Comparison of ENCODE assay signal across 8 mouse cellular contexts in the genomic region with DNA sequence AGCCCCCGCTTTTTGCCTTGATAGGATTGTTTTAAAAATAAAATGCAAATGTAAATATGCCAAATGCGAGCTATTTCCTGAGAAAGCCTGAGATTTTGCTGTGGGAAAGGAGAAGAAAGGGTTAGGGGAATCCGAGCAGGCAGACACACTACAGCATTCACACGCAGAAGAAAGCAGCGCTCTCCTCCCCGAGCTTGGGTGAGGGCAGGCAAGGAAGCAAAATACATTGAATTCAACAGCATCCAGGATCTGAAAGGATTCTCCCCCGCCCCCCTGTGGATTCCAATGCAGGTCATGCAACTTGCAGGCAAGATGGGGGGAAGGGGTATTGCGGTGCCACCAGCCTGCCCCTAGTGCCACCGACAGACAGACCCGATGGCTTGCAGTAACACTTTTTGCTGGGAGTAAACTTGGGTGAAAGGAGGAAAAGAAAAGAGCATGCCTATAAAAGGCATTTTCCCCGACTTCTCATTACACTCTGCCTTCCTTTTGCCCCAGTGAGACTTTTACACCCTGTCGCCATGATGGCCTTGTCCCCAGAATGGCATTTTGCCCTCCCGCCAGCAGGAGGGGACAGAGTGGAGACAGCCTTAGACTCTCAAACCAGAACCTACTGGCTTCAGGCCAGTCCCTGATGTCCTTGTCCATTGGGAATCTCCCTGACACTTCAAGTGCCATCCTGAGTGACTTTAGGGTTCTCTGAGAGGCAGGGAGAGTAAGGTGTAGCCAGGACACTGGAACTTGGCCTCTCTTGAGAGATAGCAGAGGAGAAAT.
A peak's percentile ranks its signal among the peaks of the same experiment; 100 is the strongest.
DNase-seq lines count a peak whose midpoint lies in the region; ATAC-seq and TF ChIP-seq lines count a peak whose summit lies in the region.
"Had no signal": no experiment of that assay in that cellular context is flagged by ENCODE, and none has a peak within 500 bp of the region (broad histone marks: within the 10 kb centered on the region; RNA-seq: fewer than 3 reads in every experiment).

No protein-coding gene starts in this region.

- peak overlapping the region; percentile 89; the same call in 1 of the 2 replicates for H3K4me2 ChIP-seq in lung, embryonic 14.5 days
- peak overlapping the region; percentile 85 for H3K4me2 ChIP-seq in hindbrain, embryonic 14.5 days (replicated peaks)
- peak overlapping the region; percentile 72 for H3K4me2 ChIP-seq in midbrain, embryonic 16.5 days (ENCODE audit: low read length)

- no peak overlapping the region for H3K27ac ChIP-seq in lung, embryonic 14.5 days (ENCODE audit: low read depth)
- H3K27ac ChIP-seq in hindbrain, embryonic 14.5 days, result peak overlapping the region; percentile 87
- H3K27ac ChIP-seq in midbrain, embryonic 16.5 days (ENCODE audit: low read length), result peak overlapping the region; percentile 92

- TF ChIP-seq CTCF in lung, embryonic 14.5 days (IDR thresholded peaks at IDR 0.05; ENCODE audit: low read depth), result peak; percentile 53

- no peak for ATAC-seq in lung, embryonic 14.5 days (ENCODE audit: insufficient read depth)
- no peak; the same call in 1 of the 2 replicates for ATAC-seq in hindbrain, embryonic 14.5 days (ENCODE audit: low FRiP score)
- ATAC-seq in midbrain, embryonic 16.5 days, result no peak; the same call in 1 of the 2 replicates

- peak overlapping the region; percentile 41; the same call in 1 of the 2 replicates for H3K4me3 ChIP-seq in lung, embryonic 14.5 days (ENCODE audit: low read depth, low read length)
- H3K4me3 ChIP-seq in hindbrain, embryonic 14.5 days (replicated peaks; ENCODE audit: low read length), result peak overlapping the region; percentile 70
- peak overlapping the region; percentile 56 for H3K4me3 ChIP-seq in midbrain, embryonic 16.5 days (ENCODE audit: low read depth, low read length)
- H3K4me3 ChIP-seq: erythroblast, embryonic 14.5 days had no signal

- H3K4me1 ChIP-seq in lung, embryonic 14.5 days (ENCODE audit: insufficient read depth), result no peaks in the 10 kb centered on the region
- peaks cover 8% of the 10 kb centered on the region for H3K4me1 ChIP-seq in hindbrain, embryonic 14.5 days (replicated peaks; ENCODE audit: control insufficient read depth, insufficient read depth, low read length)
- H3K4me1 ChIP-seq in midbrain, embryonic 16.5 days (ENCODE audit: control insufficient read depth, insufficient read depth, low read length), result peaks cover 15% of the 10 kb centered on the region

- WGBS in lung, embryonic 14.5 days, result 3% methylated on average over 13 of the region's 13 CpGs
- WGBS in hindbrain, embryonic 14.5 days, result 4% methylated on average over 13 of the region's 13 CpGs
- WGBS in midbrain, embryonic 16.5 days, result 3% methylated on average over 13 of the region's 13 CpGs

- no peak overlapping the region for H3K9ac ChIP-seq in lung, embryonic 14.5 days
- peak overlapping the region; percentile 76 for H3K9ac ChIP-seq in hindbrain, embryonic 14.5 days
- peak overlapping the region; percentile 70 for H3K9ac ChIP-seq in midbrain, embryonic 16.5 days (ENCODE audit: low read depth, low read length)

- H3K9me3 ChIP-seq in lung, embryonic 14.5 days (ENCODE audit: low read depth, low read length), result no peaks in the 10 kb centered on the region
- H3K9me3 ChIP-seq in hindbrain, embryonic 14.5 days (ENCODE audit: control insufficient read depth, low read length), result no peaks in the 10 kb centered on the region
- H3K9me3 ChIP-seq in midbrain, embryonic 16.5 days (replicated peaks; ENCODE audit: control insufficient read depth, low read length, poor library complexity, severe bottlenecking), result no peaks in the 10 kb centered on the region

- H3K36me3 ChIP-seq in lung, embryonic 14.5 days (ENCODE audit: insufficient read depth), result no peaks in the 10 kb centered on the region
- no peaks in the 10 kb centered on the region for H3K36me3 ChIP-seq in hindbrain, embryonic 14.5 days (replicated peaks; ENCODE audit: control insufficient read depth, insufficient read depth)
- H3K36me3 ChIP-seq in midbrain, embryonic 16.5 days (ENCODE audit: control insufficient read depth, insufficient read depth, low read length), result no peaks in the 10 kb centered on the region

- DNase-seq in lung, embryonic 14.5 days, result peak; percentile 50
- no peak for DNase-seq in lung, postnatal 36 days
- peak; percentile 53 for DNase-seq in adrenal gland, adult 8-10 months
- DNase-seq in embryo, embryonic 10 days (ENCODE audit: low spot score), result peak; percentile 53
- no peak for DNase-seq in hindbrain, embryonic 14.5 days (ENCODE audit: low spot score)
- no peak for DNase-seq in urinary bladder, postnatal 10 days (ENCODE audit: low spot score)

- peaks cover 90% of the 10 kb centered on the region for H3K27me3 ChIP-seq in lung, embryonic 14.5 days (ENCODE audit: insufficient read depth, low read length)
- H3K27me3 ChIP-seq in hindbrain, embryonic 14.5 days (ENCODE audit: control insufficient read depth, insufficient read depth, low read length), result peaks cover 7% of the 10 kb centered on the region; the same call in 1 of the 2 replicates
- peaks cover 5% of the 10 kb centered on the region for H3K27me3 ChIP-seq in midbrain, embryonic 16.5 days (ENCODE audit: control insufficient read depth, insufficient read depth, low read depth, low read length)

Comparison
In these comparisons a context has a peak if more than half of its experiments do, and no peak if none do; other contexts are left out.
1. DNase-seq: peak in lung, embryonic 14.5 days (single experiment), adrenal gland, adult 8-10 months (single experiment) and embryo, embryonic 10 days (single experiment); none in lung, postnatal 36 days (single experiment), hindbrain, embryonic 14.5 days (single experiment) and urinary bladder, postnatal 10 days (single experiment).
2. Peak in every context shown above with its lines, with median percentiles within 50 percentile points of each other: H3K4me2 ChIP-seq and H3K4me3 ChIP-seq.